Mouse (Mus musculus) activated CD4-positive, CD25-positive, alpha-beta regulatory T cell, adult 4 months (primary cell): ENCODE measurements around the gene Cebpb. TPM values are rescaled to one million over a fixed set of nuclear protein-coding genes. Genes with fewer than 3 reads are reported as not detected.
A peak's percentile ranks its signal among the peaks of the same experiment; 100 is the strongest.

Experiments
- ATAC-seq: one replicate; pipeline ENCODE4 v1.8.0; 2017
- polyA plus RNA-seq, 2 experiments: library from polyadenylated mRNA; unstranded; fragments of 100-300 nt; shearing (Covaris generic); gene quantifications; one replicate each; pipeline ENCODE4 v1.2.1; 2017

Cebpb gene
- polyA plus RNA-seq, 2 experiments from 2014 or later = 0.32 to 2.6 TPM

DNA sequence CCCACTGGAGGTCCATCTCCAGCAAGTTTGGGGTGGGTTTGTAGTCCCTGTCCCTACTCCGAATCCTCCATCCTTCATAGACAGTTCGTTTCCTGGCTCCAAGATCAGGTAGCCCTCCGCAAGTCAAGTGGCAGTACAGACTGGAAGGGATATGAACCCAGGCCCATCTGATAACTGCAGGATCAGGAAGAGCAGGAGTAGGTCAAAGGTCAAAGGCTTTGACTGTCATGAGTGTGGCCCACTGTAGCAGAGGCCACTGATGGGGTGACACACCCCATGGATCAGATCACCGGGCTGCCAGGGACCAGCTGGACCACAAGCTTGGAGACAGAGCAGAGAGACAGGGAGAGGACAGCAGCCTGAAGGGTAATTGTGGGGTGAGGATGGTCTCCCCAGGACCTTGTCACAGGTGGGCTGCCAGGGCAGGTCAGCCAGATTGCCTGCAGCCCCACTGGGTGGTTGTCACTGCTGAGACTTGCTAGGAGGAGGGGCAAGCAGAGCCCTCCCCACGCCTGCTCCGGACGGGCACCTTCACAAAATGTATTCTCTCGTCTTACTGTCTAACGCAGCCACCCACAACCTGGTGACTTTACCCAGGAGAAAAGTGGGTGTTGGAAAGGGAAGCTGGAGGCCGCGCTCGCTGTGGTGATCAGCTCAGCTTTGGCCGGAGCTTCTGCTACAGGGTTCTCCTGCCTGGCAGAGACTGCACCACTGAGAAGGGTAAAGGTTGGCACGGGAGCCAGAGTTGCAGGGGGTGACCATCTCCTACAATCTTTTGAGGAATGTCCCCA, 3.4 kb downstream of the Cebpb start:
- ATAC-seq = no peak

- no peak for ATAC-seq
Observed at GRCm38 (mm10) chr2:167692831-167693230, 4.1 kb downstream of the Cebpb start.

DNA sequence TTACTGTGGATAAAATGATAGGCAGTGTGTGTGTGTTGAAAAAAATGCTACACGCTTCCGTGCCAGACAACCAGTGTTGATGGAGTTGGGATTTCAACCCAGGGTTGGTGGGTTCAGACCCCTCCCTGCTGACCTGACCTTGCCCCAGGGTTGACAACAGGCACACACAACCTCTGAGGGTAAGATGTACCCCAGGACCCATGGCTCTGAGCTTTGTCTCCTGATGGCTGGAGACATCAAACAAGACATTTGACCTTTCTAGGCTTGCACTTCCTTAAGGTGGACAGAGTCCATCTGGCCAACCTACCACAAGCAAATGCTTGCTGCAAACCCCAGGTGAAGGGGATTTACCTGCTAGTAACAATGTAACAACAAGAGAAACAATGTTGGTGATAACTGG, 4.8 kb downstream of the Cebpb start:
- ATAC-seq = no peak

GRCm38 (mm10) chr2:167694244-167694643, 5.5 kb downstream of the Cebpb start:
- no peak for ATAC-seq

DNA sequence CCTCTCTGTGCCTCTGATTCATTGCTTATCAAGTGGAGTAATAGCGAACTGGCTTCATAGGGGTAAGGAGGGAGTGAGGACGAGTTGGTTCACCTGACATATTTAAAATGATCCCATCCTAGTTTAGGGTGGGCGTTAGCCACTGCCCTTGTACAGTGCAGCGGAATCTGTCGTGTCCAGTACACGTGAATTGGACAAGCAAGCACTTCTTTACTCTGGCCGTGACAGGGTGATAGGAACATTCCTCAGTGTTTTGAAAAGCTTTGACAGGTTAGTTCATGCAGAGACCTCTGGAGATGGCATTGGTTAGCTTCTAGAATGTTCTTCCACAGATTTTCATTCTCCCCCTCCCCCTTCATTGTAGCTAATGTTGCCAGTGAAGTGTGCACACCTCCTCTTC, 6.2 kb downstream of the Cebpb start:
- ATAC-seq = no peak

DNA sequence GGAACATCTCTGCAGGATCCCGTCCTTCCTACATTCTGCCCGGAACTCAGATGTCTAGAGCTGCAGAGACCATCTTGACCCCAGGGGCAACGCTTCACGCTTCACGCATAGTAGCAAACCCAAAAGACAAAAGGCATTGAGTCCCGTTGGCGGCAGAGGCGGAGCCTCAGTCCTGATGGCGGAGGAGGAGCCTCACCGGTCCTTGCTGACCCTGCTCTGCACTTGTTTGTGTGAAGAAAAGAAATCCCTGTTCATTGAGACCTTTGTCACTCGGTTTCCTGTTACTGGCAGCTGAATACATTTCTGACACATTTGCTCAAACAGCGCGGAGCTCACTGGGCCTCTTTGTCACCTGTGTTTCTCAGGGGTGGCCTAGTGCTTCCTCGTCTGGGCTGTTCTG, 6.8 kb downstream of the Cebpb start:
- no peak for ATAC-seq

DNA sequence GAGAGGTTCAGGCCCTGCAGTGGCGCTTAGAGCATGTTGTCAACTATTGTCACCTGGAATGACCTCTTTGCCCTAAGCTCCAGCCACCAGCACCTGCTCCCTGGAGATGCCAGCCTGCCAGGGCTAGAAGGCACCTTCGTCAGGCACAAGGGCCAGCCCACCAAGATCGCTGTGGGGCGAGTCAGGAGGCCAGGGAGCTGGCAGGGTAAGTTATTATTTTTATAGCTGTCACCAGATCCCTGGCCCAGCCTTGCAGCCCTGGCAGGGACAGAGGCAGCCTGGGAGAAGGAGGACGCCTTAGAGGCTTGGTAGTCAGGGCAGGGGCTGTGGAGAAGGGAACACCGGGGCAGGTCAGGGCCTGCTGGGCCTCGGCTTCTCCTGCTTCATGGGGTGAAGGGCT, 7.4 kb downstream of the Cebpb start:
- ATAC-seq = no peak

GRCm38 (mm10) chr2:167697902-167698301, 9.2 kb downstream of the Cebpb start:
- peak; percentile 99 for ATAC-seq

GRCm38 (mm10) chr2:167700018-167700417, 11.3 kb downstream of the Cebpb start:
- ATAC-seq = no peak

DNA sequence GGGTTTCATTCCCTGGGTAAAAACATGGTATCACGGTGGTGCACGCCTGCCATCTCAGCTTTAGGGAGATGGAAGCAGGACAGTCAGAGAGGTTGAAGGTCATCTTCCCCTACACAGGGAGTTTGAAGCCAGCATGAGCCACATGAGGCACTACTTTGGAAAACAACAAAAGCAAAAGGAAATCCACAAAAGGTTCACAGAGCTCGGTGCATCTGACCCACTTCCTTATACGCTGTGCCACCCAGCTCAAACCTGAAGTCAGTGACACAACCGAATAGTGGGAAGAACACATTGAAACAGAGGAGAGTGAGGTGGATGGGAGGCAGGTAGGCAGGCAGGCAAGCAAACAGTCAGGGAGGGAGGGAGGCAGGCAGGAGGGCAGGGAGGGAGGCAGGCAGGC, 12.8 kb downstream of the Cebpb start:
- ATAC-seq = peak; percentile 20

- no peak for ATAC-seq
Observed at GRCm38 (mm10) chr2:167702126-167702525, 13.4 kb downstream of the Cebpb start.

GRCm38 (mm10) chr2:167704409-167704808, 15.7 kb downstream of the Cebpb start:
- ATAC-seq = no peak

GRCm38 (mm10) chr2:167706183-167706939, 17.6 kb downstream of the Cebpb start:
- no peak for ATAC-seq

GRCm38 (mm10) chr2:167708373-167708772, 19.7 kb downstream of the Cebpb start:
- no peak for ATAC-seq

GRCm38 (mm10) chr2:167709969-167710368, 21.3 kb downstream of the Cebpb start:
- ATAC-seq = no peak

DNA sequence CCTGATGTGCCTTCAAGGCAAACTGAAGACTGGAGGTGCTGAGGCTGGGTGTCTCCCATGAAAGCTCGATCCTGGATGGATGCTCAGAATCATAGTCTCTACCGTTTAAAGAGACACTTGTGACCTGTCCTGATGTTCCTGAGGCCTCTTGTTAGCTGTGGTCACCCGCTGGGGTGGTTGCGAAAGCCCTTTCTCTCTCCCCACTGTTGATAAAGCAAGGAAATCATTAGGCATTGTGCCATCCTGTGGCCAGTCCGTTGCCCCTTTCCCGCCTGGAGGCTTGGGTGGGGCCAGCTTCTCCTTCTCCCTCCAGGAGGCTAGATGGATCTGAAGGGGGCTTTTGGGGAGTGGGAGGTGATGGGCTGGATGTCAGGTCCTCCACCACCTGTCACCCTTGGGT, 21.9 kb downstream of the Cebpb start:
- no peak for ATAC-seq

DNA sequence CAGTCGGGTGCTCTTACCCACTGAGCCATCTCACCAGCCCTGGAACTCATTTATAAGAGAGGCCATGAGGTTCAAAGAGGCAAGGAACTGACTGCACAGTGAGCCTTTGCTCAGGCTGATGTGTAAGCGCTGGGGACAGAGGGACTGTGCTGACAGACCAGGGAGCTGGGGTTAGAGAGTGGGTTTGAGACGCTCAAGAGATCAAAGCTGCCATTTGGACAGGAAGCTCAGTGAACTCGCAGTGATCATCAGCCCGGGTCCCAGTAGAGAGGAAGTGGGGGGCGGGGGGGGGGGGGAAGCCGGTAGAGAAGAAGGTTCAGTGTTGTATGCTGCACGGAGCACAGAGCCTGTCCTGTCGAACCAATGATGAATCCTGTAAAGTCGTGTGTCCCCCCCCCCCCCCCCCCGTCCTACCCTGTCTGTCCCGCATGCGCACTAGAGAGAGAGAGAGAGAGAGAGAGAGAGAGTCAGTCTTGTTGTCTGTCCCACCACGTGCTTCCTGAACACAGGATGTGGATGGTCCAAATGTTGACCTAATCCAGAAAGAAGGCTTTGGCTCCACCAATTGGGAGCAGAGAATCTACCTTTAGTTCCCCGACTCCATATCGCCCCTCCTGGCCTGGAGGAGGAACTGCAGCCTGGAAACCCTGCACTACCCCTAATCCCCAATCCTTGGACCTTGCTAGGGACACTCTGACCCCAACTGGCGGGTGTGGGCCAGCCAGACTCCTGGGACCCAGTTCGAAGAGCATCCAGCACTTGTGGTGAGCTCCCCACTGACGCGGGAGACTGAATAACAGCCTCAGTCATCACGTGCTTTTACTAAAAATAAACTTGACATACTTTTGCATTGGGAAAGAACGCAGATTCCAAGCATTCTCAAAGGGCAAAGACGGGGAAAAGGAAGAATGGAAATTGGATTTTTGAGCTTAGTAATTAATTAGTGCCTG, 24.4 kb downstream of the Cebpb start:
- ATAC-seq = peak; percentile 88

- no peak for ATAC-seq
Observed at GRCm38 (mm10) chr2:167714298-167714697, 25.6 kb downstream of the Cebpb start.

GRCm38 (mm10) chr2:167715008-167715407, 26.3 kb downstream of the Cebpb start:
- ATAC-seq = no peak

DNA sequence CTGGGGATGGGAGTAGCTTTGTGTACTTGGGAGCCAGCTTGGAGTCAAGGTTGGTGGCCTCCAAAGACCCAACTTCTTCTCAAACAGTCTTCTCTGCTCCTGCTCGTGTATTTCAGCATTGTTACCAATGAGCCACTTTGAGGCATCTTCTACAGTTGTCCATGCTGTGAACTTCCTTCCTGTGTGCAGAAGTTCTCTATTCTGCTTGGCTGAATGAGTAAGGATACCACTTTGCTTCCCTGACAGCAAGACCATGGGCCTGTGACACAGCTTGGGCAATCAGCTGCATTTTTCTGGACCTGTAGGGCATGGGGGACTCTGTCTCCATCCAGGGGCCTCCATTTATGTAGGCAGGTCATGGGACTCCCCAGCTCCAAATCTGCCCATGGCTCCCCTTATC, 28.5 kb downstream of the Cebpb start:
- ATAC-seq = no peak

DNA sequence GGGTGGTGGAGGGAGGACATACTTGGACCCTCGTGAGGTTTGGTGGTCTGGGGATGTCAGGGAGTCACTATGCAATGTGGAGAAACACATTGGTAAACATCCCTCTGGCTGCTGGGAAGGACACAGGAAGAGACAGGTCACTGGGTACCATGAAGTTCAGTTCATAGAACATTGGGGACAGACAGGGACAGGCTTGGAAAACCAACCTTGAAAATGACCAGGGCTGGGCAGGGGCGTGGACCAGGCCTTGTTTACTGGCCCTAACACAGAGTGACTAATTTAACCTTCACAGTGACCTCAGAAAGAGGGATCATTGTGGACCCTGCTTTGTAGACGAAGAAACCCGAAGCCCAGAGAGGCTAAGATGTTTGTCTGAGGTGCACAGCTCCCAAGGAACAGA, 30.8 kb downstream of the Cebpb start:
- no peak for ATAC-seq

DNA sequence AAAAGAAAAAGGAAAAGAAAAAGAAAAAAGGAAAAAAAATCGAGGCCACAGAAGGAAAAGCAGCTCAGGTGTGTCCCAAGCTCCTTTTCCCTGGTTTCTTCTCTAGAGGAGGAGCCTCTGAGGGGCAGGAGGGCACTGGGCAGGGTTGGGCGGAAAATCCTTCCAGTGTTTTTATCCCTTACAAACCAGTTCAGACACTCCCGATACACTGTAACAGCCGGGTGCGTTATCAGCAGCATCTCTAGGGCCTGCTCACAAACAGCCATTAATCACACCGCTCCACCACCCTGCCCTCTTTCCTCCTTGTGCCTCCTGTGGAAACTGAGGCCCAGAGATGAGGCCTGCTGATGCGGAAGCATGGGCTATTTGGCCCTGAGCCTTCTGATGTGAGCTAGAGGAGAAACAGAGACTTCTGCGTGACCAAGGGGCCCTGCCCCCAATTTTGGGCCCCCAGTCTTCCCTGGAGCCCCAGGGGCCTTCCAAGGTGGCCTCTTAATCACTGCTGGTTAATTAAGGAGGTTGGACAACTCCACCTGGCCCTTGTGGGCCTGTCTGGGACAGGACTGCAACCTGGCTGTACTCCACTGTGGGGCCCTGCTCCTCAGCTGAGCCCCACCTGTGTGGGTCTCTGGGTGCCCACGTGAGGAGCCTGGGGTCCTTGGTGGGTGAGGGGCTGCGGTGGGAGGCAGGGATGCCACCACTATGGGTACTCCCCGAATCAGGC, 32.6 kb downstream of the Cebpb start:
- ATAC-seq = no peak
